Mouse (Mus musculus) testis, adult 2 months (tissue): ENCODE results near the gene Pgs1. TPM values are rescaled to one million over a fixed set of nuclear protein-coding genes. Genes with fewer than 3 reads are reported as not detected.

Experiments
- H3K27ac ChIP-seq: fragments of 200-500 bp; 2 replicates; pipeline ENCODE4 v1.5.1; 2012; ENCODE audit warnings: low read depth, low read length; ENCODE audit not compliant: control insufficient read depth, insufficient read depth
- H3K27me3 ChIP-seq: fragments of 200-500 bp; 2 replicates; pipeline ENCODE4 v1.6.1; 2012; ENCODE audit warnings: mild to moderate bottlenecking, low read length, moderate library complexity; ENCODE audit not compliant: control insufficient read depth, insufficient read depth
- H3K36me3 ChIP-seq: fragments of 200-500 bp; 2 replicates; pipeline ENCODE4 v1.6.1; 2012; ENCODE audit warnings: mild to moderate bottlenecking, low read length; ENCODE audit not compliant: control insufficient read depth, insufficient read depth
- H3K4me1 ChIP-seq: fragments of 200-500 bp; 2 replicates; pipeline ENCODE4 v1.6.1; 2012; ENCODE audit warnings: low read length; ENCODE audit not compliant: control insufficient read depth, insufficient read depth
- H3K4me3 ChIP-seq: fragments of 200-500 bp; 2 replicates; pipeline ENCODE4 v1.5.1; 2012; ENCODE audit warnings: low read depth, mild to moderate bottlenecking, low read length, moderate library complexity, mixed read lengths; ENCODE audit not compliant: control insufficient read depth
- CTCF ChIP-seq: fragments of 200-500 bp; IDR thresholded peaks from 2 replicates; pipeline ENCODE4 v1.5.1; 2012; ENCODE audit warnings: low read depth, mild to moderate bottlenecking, inconsistent platforms, low read length, moderate library complexity; ENCODE audit not compliant: control insufficient read depth, insufficient read depth, insufficient replicate concordance
- POLR2A ChIP-seq: fragments of 200-500 bp; IDR thresholded peaks from 2 replicates; pipeline ENCODE4 v1.6.1; 2012; ENCODE audit warnings: low read depth, mild to moderate bottlenecking, inconsistent platforms, low read length, moderate library complexity; ENCODE audit not compliant: control insufficient read depth
- polyA plus RNA-seq: library from polyadenylated mRNA; depleted of rRNA; stranded (reverse); fragments of >200 nt; gene quantifications from 2 replicates; pipeline ENCODE4 v1.2.3, GENCODE M21; 2012

Pgs1 gene
- polyA plus RNA-seq, 1 experiment = 55.3 TPM

DNA sequence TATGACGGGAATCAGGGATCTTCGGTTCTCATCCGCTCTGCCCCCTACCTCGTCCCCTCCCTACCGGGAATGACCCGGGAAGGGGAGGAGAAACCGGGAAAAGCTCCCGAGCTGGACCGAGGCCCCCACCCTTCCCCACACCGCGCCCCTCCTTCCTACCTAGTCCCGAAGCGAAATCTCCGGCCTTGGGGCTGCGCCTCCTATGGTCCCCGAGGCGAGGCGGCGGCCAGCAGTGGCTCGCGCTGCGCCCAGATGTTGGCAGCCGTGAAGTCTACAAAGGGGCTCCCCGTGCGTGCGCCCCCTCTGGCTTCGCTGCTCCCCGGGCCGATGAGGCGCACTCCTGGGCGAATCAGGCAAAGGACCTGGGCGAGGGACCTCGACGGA lies 17.4 kb upstream of the Pgs1 start:
- no peak for TF ChIP-seq POLR2A
- no peak for TF ChIP-seq CTCF
- no peaks in the 10 kb centered on the region for H3K27me3 ChIP-seq
- peak overlapping the region; percentile 68; the same call in 1 of the 2 replicates for H3K27ac ChIP-seq
- H3K4me3 ChIP-seq = peak overlapping the region; percentile 83
- H3K36me3 ChIP-seq = no peaks in the 10 kb centered on the region
- H3K4me1 ChIP-seq = peaks cover 27% of the 10 kb centered on the region

- Histone ChIP-seq H3K4me1 (peaks cover 24% of the 10 kb centered on the region), H3K27ac (peak overlapping the region; percentile 68; the same call in 1 of the 2 replicates), H3K4me3 (peak overlapping the region; percentile 83), H3K27me3 (no peaks in the 10 kb centered on the region), H3K36me3 (no peaks in the 10 kb centered on the region)
- TF ChIP-seq CTCF (no peak), POLR2A (peak; percentile 33)
Measured at GRCm38 (mm10) chr11:117969100-117969944, 16.8 kb upstream of the Pgs1 start.

DNA sequence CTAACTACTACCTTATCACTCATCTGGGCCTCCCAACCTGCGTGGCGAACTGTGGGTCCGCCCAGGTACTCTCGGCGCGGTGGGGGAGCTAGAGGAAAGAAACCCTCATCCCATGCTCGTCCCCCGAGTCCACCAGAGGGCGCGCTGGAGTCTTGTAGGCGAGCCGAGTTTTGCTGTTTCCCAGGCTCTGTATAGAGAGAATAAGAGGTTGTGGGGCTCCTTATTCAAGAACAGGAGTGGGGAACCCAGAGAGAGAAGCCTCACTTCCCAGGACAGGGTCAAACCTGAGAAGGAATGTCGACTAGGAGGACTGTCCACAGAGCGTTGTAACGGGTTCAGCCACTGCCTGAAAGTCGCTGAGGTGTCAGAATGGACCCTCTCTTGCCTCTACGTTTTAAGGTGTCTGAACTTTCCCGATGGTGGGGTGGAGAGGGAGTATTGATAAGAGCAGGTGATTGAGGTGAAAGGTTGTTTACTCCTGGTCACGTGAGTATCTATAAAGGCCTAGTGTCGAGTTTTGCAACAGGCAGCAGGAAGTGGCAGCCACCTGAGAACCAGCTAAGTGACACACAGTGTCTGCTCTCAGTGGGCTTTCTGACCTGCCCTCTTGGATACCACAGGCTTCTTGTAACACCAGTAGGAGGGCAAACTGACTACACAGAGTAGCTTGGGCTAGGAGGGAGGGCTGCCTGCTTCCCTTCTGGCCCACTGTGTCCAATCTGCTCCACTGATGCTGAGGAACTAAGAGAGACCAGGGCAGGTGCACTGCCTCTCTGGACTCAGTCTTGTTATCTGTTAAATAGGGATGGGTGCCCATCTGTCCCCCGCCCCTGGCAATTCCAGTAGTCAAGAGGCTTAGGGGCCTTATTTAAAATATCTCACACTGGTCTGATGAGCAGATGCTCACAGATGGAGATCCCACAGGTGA lies 15.9 kb upstream of the Pgs1 start, which contains the start of gene Socs3:
Gene Socs3 (minus strand): TSS at position 103 of the 928 bp plus-strand sequence.
- H3K27ac ChIP-seq = peak within 1 kb of the TSS; percentile 68; the same call in 1 of the 2 replicates
- H3K4me3 ChIP-seq = peak within 1 kb of the TSS; percentile 83
- peak; percentile 72; the same call in 1 of the 2 replicates for TF ChIP-seq CTCF
- TF ChIP-seq POLR2A = no peak
- H3K4me1 ChIP-seq = peaks cover 24% of the 10 kb centered on the region
- no peaks in the 10 kb centered on the region for H3K36me3 ChIP-seq
- H3K27me3 ChIP-seq = no peaks in the 10 kb centered on the region

- TF ChIP-seq CTCF (no peak), POLR2A (no peak)
- no peak overlapping the region for H3K27ac ChIP-seq
- H3K4me1 ChIP-seq = peaks cover 24% of the 10 kb centered on the region
- H3K4me3 ChIP-seq = no peak overlapping the region
- no peaks in the 10 kb centered on the region for H3K27me3 ChIP-seq
- H3K36me3 ChIP-seq = no peaks in the 10 kb centered on the region
Measured at GRCm38 (mm10) chr11:117971100-117971499, 15.0 kb upstream of the Pgs1 start.

- no peak overlapping the region for H3K27ac ChIP-seq
Measured at GRCm38 (mm10) chr11:117971646-117972242, 14.3 kb upstream of the Pgs1 start.

GRCm38 (mm10) chr11:117972656-117973558 lies 13.2 kb upstream of the Pgs1 start:
- H3K27me3 ChIP-seq = no peaks in the 10 kb centered on the region
- H3K27ac ChIP-seq = no peak overlapping the region

More at GRCm38 (mm10) chr11:117971646-117972242, 14.3 kb upstream of the Pgs1 start:
- Histone ChIP-seq H3K36me3 (no peaks in the 10 kb centered on the region), H3K27me3 (no peaks in the 10 kb centered on the region), H3K4me3 (no peak overlapping the region), H3K4me1 (peaks cover 24% of the 10 kb centered on the region)
- TF ChIP-seq POLR2A = no peak
- TF ChIP-seq CTCF = no peak

More at GRCm38 (mm10) chr11:117972656-117973558, 13.2 kb upstream of the Pgs1 start:
- Histone ChIP-seq H3K4me3 (no peak overlapping the region), H3K4me1 (peaks cover 21% of the 10 kb centered on the region), H3K36me3 (no peaks in the 10 kb centered on the region)
- TF ChIP-seq CTCF = no peak
- no peak for TF ChIP-seq POLR2A
